Mouse (Mus musculus) E14TG2a.4 (cell line): ENCODE measurements around the gene Sbf1.

Experiments
- CTCF ChIP-seq: conservative IDR thresholded peaks from 2 replicates; pipeline ENCODE4 v1.5.1; 2014; ENCODE audit warnings: low read length
- NANOG ChIP-seq: IDR thresholded peaks from 2 replicates; pipeline ENCODE4 v1.6.1; 2014; ENCODE audit warnings: borderline replicate concordance, low read length, mixed read lengths
- POU5F1 ChIP-seq: IDR thresholded peaks from 2 replicates; pipeline ENCODE4 v1.6.1; 2014; ENCODE audit warnings: low read length, borderline replicate concordance

DNA sequence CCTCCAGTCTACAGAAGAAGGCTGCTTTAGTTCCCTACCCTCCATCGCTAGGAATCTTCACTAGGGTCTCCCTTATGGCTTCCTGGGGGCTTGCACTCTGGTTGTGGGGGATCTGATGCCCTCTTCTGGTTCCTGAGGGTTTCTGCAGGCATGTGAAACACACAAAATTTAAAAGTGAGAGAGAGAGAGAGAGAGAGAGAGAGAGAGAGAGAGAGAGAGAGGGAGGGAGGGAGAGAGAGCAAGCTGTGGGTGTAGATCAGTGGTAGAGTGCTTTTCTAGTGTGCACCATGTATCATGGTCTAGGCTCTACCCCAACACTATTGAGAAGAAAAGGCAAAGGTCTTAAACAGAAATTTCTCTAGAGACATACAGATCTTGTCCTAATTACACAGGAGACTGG lies 26.6 kb upstream of the Sbf1 start:
- peak; percentile 22 for TF ChIP-seq CTCF
- TF ChIP-seq NANOG, result no peak
- TF ChIP-seq POU5F1, result no peak
